Mouse (Mus musculus): ENCODE data around the gene Fgfr2. TPM values are rescaled to one million over a fixed set of nuclear protein-coding genes. Genes with fewer than 3 reads are reported as not detected.

Gene Fgfr2
- polyA plus RNA-seq, 1 experiment from 2014 or later, result 99.3 TPM

GRCm38 (mm10) chr7:132214031-132214430 is 909.1 kb downstream of the Fgfr2 start:
- Histone ChIP-seq H3K27me3 (ENCODE audit: low read depth, poor library complexity, severe bottlenecking) (no peaks in the 10 kb centered on the region), H3K4me1 (peaks cover 16% of the 10 kb centered on the region; the same call in 1 of the 2 replicates)
- no peak for DNase-seq (ENCODE audit: low spot score)

GRCm38 (mm10) chr7:132213460-132213859 is 909.7 kb downstream of the Fgfr2 start:
- 12% methylated on average over 8 of the region's 8 CpGs for WGBS
- H3K36me3 ChIP-seq, result no peaks in the 10 kb centered on the region
- H3K9me3 ChIP-seq (replicated peaks), result no peaks in the 10 kb centered on the region
- H3K4me3 ChIP-seq, result no peak overlapping the region
- DNase-seq (ENCODE audit: low spot score), result peak; percentile 77
- peaks cover 16% of the 10 kb centered on the region; the same call in 1 of the 2 replicates for H3K4me1 ChIP-seq
- H3K27me3 ChIP-seq (ENCODE audit: low read depth, poor library complexity, severe bottlenecking), result no peaks in the 10 kb centered on the region
- H3K27ac ChIP-seq (replicated peaks), result no peak overlapping the region

More at GRCm38 (mm10) chr7:132214031-132214430, 909.1 kb downstream of the Fgfr2 start:
- Histone ChIP-seq H3K4me3 (no peak overlapping the region), H3K27ac (replicated peaks) (no peak overlapping the region), H3K36me3 (no peaks in the 10 kb centered on the region), H3K9me3 (replicated peaks) (no peaks in the 10 kb centered on the region)
- WGBS, result 81% methylated on average over 10 of the region's 10 CpGs

GRCm38 (mm10) chr7:132211920-132212701 is 911.0 kb downstream of the Fgfr2 start:
- no peak for DNase-seq (ENCODE audit: low spot score)
- Histone ChIP-seq H3K27me3 (ENCODE audit: low read depth, poor library complexity, severe bottlenecking) (no peaks in the 10 kb centered on the region), H3K36me3 (no peaks in the 10 kb centered on the region), H3K27ac (replicated peaks) (no peak overlapping the region), H3K4me3 (no peak overlapping the region), H3K9me3 (replicated peaks) (no peaks in the 10 kb centered on the region), H3K4me1 (peaks cover 16% of the 10 kb centered on the region; the same call in 1 of the 2 replicates)
- WGBS, result 84% methylated on average over 6 of the region's 6 CpGs

- Histone ChIP-seq H3K36me3 (no peaks in the 10 kb centered on the region), H3K9me3 (replicated peaks) (no peaks in the 10 kb centered on the region), H3K4me3 (no peak overlapping the region), H3K27me3 (ENCODE audit: low read depth, poor library complexity, severe bottlenecking) (no peaks in the 10 kb centered on the region), H3K4me1 (peaks cover 16% of the 10 kb centered on the region; the same call in 1 of the 2 replicates), H3K27ac (replicated peaks) (no peak overlapping the region)
- WGBS, result 84% methylated on average over 5 of the region's 5 CpGs
- no peak for DNase-seq (ENCODE audit: low spot score)
These were observed 912.5 kb downstream of the Fgfr2 start for GRCm38 (mm10) chr7:132210616-132211015.

- 84% methylated on average over 9 of the region's 9 CpGs for WGBS
- Histone ChIP-seq H3K36me3 (no peaks in the 10 kb centered on the region), H3K4me3 (no peak overlapping the region), H3K27me3 (ENCODE audit: low read depth, poor library complexity, severe bottlenecking) (no peaks in the 10 kb centered on the region), H3K9me3 (replicated peaks) (no peaks in the 10 kb centered on the region), H3K4me1 (peaks cover 18% of the 10 kb centered on the region; the same call in 1 of the 2 replicates), H3K27ac (replicated peaks) (no peak overlapping the region)
- DNase-seq (ENCODE audit: low spot score), result no peak
These were observed 914.1 kb downstream of the Fgfr2 start for GRCm38 (mm10) chr7:132208946-132209651.

GRCm38 (mm10) chr7:132204073-132204612 is 919.0 kb downstream of the Fgfr2 start:
- 56% methylated on average over 1 of the region's 1 CpGs for WGBS
- Histone ChIP-seq H3K27ac (replicated peaks) (no peak overlapping the region), H3K36me3 (no peaks in the 10 kb centered on the region), H3K4me3 (no peak overlapping the region), H3K9me3 (replicated peaks) (no peaks in the 10 kb centered on the region), H3K4me1 (peaks cover 17% of the 10 kb centered on the region), H3K27me3 (ENCODE audit: low read depth, poor library complexity, severe bottlenecking) (no peaks in the 10 kb centered on the region)
- DNase-seq (ENCODE audit: low spot score), result no peak

- Histone ChIP-seq H3K4me1 (peaks cover 32% of the 10 kb centered on the region), H3K36me3 (no peaks in the 10 kb centered on the region), H3K4me3 (no peak overlapping the region), H3K27me3 (ENCODE audit: low read depth, poor library complexity, severe bottlenecking) (no peaks in the 10 kb centered on the region), H3K27ac (replicated peaks) (peak overlapping the region; percentile 23), H3K9me3 (replicated peaks) (no peaks in the 10 kb centered on the region)
- DNase-seq (ENCODE audit: low spot score), result no peak
- 41% methylated on average over 6 of the region's 6 CpGs for WGBS
These were observed 923.5 kb downstream of the Fgfr2 start for GRCm38 (mm10) chr7:132199686-132200085.

GRCm38 (mm10) chr7:132198806-132199205 is 924.3 kb downstream of the Fgfr2 start:
- WGBS, result 87% methylated on average over 1 of the region's 1 CpGs
- H3K9me3 ChIP-seq (replicated peaks), result no peaks in the 10 kb centered on the region
- no peak overlapping the region for H3K4me3 ChIP-seq
- H3K36me3 ChIP-seq, result no peaks in the 10 kb centered on the region
- peaks cover 28% of the 10 kb centered on the region for H3K4me1 ChIP-seq
- H3K27ac ChIP-seq (replicated peaks), result no peak overlapping the region
- no peaks in the 10 kb centered on the region for H3K27me3 ChIP-seq (ENCODE audit: low read depth, poor library complexity, severe bottlenecking)
- no peak for DNase-seq (ENCODE audit: low spot score)

- Histone ChIP-seq H3K36me3 (no peaks in the 10 kb centered on the region), H3K27ac (replicated peaks) (no peak overlapping the region), H3K9me3 (replicated peaks) (no peaks in the 10 kb centered on the region), H3K4me3 (no peak overlapping the region), H3K4me1 (peaks cover 28% of the 10 kb centered on the region), H3K27me3 (ENCODE audit: low read depth, poor library complexity, severe bottlenecking) (no peaks in the 10 kb centered on the region)
- 62% methylated on average over 7 of the region's 7 CpGs for WGBS
- no peak for DNase-seq (ENCODE audit: low spot score)
These were observed 925.2 kb downstream of the Fgfr2 start for GRCm38 (mm10) chr7:132197817-132198475.

GRCm38 (mm10) chr7:132196581-132196980 is 926.6 kb downstream of the Fgfr2 start:
- H3K4me1 ChIP-seq, result peaks cover 28% of the 10 kb centered on the region
- H3K9me3 ChIP-seq (replicated peaks), result no peaks in the 10 kb centered on the region
- no peak overlapping the region for H3K4me3 ChIP-seq
- DNase-seq (ENCODE audit: low spot score), result no peak
- no peak overlapping the region for H3K27ac ChIP-seq (replicated peaks)
- no peaks in the 10 kb centered on the region for H3K36me3 ChIP-seq
- WGBS, result 86% methylated on average over 1 of the region's 1 CpGs
- no peaks in the 10 kb centered on the region for H3K27me3 ChIP-seq (ENCODE audit: low read depth, poor library complexity, severe bottlenecking)

- DNase-seq (ENCODE audit: low spot score), result no peak
These were observed 929.5 kb downstream of the Fgfr2 start for GRCm38 (mm10) chr7:132193606-132194005.

GRCm38 (mm10) chr7:132187456-132187855 is 935.7 kb downstream of the Fgfr2 start:
- Histone ChIP-seq H3K36me3 (no peaks in the 10 kb centered on the region), H3K27ac (replicated peaks) (no peak overlapping the region), H3K27me3 (ENCODE audit: low read depth, poor library complexity, severe bottlenecking) (no peaks in the 10 kb centered on the region), H3K4me3 (no peak overlapping the region), H3K9me3 (replicated peaks) (no peaks in the 10 kb centered on the region), H3K4me1 (0 out of 2 replicates have a peak, but pooled peaks cover 4% of the 10 kb centered on the region)
- no peak for DNase-seq (ENCODE audit: low spot score)
- WGBS, result 66% methylated on average over 3 of the region's 3 CpGs

More at GRCm38 (mm10) chr7:132193606-132194005, 929.5 kb downstream of the Fgfr2 start:
- no peaks in the 10 kb centered on the region for H3K36me3 ChIP-seq
- H3K27ac ChIP-seq (replicated peaks), result no peak overlapping the region
- H3K4me1 ChIP-seq, result peaks cover 11% of the 10 kb centered on the region
- H3K27me3 ChIP-seq (ENCODE audit: low read depth, poor library complexity, severe bottlenecking), result no peaks in the 10 kb centered on the region
- 92% methylated on average over 2 of the region's 2 CpGs for WGBS
- no peak overlapping the region for H3K4me3 ChIP-seq
- H3K9me3 ChIP-seq (replicated peaks), result no peaks in the 10 kb centered on the region
